Mouse (Mus musculus): ENCODE data around the gene Polh. TPM values are rescaled to one million over a fixed set of nuclear protein-coding genes. Genes with fewer than 3 reads are reported as not detected.

Gene Polh
- polyA plus RNA-seq, 1 experiment from 2014 or later: 17.1 TPM

GRCm38 (mm10) chr17:46237079-46237478 is 34.6 kb upstream of the Polh start:
- H3K4me1 ChIP-seq (replicated peaks): peaks cover 19% of the 10 kb centered on the region
- peaks cover 81% of the 10 kb centered on the region for H3K36me3 ChIP-seq (replicated peaks)
- H3K27ac ChIP-seq (replicated peaks): peak overlapping the region; percentile 64; the same call in 1 of the 2 replicates

GRCm38 (mm10) chr17:46236067-46236466 is 33.6 kb upstream of the Polh start:
- no peak overlapping the region for H3K27ac ChIP-seq (replicated peaks)
- H3K27me3 ChIP-seq: no peaks in the 10 kb centered on the region
- H3K4me1 ChIP-seq (replicated peaks): peaks cover 19% of the 10 kb centered on the region
- H3K4me3 ChIP-seq (replicated peaks): no peak overlapping the region
- peaks cover 78% of the 10 kb centered on the region for H3K36me3 ChIP-seq (replicated peaks)
- no peak overlapping the region for H3K9ac ChIP-seq
- H3K9me3 ChIP-seq (replicated peaks): no peaks in the 10 kb centered on the region
- 41% methylated on average over 1 of the region's 1 CpGs for WGBS (ENCODE audit: insufficient replicate concordance)
- ATAC-seq (ENCODE audit: insufficient read depth): no peak
- H3K4me2 ChIP-seq: no peak overlapping the region

More at GRCm38 (mm10) chr17:46237079-46237478, 34.6 kb upstream of the Polh start:
- no peak overlapping the region for H3K4me2 ChIP-seq
- H3K9me3 ChIP-seq (replicated peaks): no peaks in the 10 kb centered on the region
- no peak overlapping the region for H3K4me3 ChIP-seq (replicated peaks)
- WGBS (ENCODE audit: insufficient replicate concordance): 38% methylated on average over 6 of the region's 6 CpGs
- peak; percentile 74 for ATAC-seq (ENCODE audit: insufficient read depth)
- H3K27me3 ChIP-seq: no peaks in the 10 kb centered on the region
- no peak overlapping the region for H3K9ac ChIP-seq

- H3K9ac ChIP-seq: no peak overlapping the region
- H3K27ac ChIP-seq (replicated peaks): no peak overlapping the region
- WGBS (ENCODE audit: insufficient replicate concordance): 80% methylated on average over 7 of the region's 7 CpGs
- H3K4me1 ChIP-seq (replicated peaks): no peaks in the 10 kb centered on the region
- no peak for ATAC-seq (ENCODE audit: insufficient read depth)
- H3K36me3 ChIP-seq (replicated peaks): peaks cover 92% of the 10 kb centered on the region
- no peak overlapping the region for H3K4me2 ChIP-seq
- no peaks in the 10 kb centered on the region for H3K27me3 ChIP-seq
- no peaks in the 10 kb centered on the region for H3K9me3 ChIP-seq (replicated peaks)
- no peak overlapping the region for H3K4me3 ChIP-seq (replicated peaks)
These were observed 25.1 kb upstream of the Polh start for GRCm38 (mm10) chr17:46227576-46227975.

GRCm38 (mm10) chr17:46221601-46222000 is 19.2 kb upstream of the Polh start:
- H3K9me3 ChIP-seq (replicated peaks): no peaks in the 10 kb centered on the region
- no peak overlapping the region for H3K27ac ChIP-seq (replicated peaks)
- no peak overlapping the region for H3K9ac ChIP-seq
- H3K27me3 ChIP-seq: no peaks in the 10 kb centered on the region
- no peaks in the 10 kb centered on the region for H3K4me1 ChIP-seq (replicated peaks)
- H3K4me3 ChIP-seq (replicated peaks): no peak overlapping the region
- H3K36me3 ChIP-seq (replicated peaks): peaks cover 98% of the 10 kb centered on the region
- ATAC-seq (ENCODE audit: insufficient read depth): no peak
- no peak overlapping the region for H3K4me2 ChIP-seq
- WGBS (ENCODE audit: insufficient replicate concordance): 68% methylated on average over 3 of the region's 3 CpGs

DNA sequence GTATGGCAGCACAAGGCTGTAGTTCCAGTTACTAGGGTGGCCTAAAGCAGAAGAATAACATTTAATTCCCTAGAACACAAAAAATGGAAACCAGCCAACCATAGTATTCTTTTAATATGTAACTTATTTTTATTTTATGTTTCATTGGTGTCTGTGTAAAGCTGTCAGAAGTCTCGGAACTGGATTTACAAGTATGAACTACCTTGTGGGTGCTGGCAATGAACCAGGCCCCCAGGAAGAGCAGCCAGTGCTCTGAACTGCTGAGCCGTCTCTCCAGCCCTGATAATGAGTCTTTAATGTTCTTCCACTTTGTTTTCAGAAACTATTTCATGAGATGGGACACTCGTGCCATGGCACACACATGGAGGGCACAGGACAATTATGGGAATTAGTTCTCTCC is 8.1 kb upstream of the Polh start:
- WGBS (ENCODE audit: insufficient replicate concordance): 76% methylated on average over 3 of the region's 3 CpGs
- Histone ChIP-seq H3K27ac (replicated peaks) (no peak overlapping the region), H3K4me2 (no peak overlapping the region), H3K9me3 (replicated peaks) (no peaks in the 10 kb centered on the region), H3K36me3 (replicated peaks) (peaks cover 94% of the 10 kb centered on the region), H3K4me3 (replicated peaks) (no peak overlapping the region), H3K4me1 (replicated peaks) (no peaks in the 10 kb centered on the region), H3K9ac (no peak overlapping the region), H3K27me3 (no peaks in the 10 kb centered on the region)
- ATAC-seq (ENCODE audit: insufficient read depth): no peak

GRCm38 (mm10) chr17:46206676-46207075 is 4.2 kb upstream of the Polh start:
- Histone ChIP-seq H3K27ac (replicated peaks) (no peak overlapping the region), H3K27me3 (no peaks in the 10 kb centered on the region), H3K9me3 (replicated peaks) (no peaks in the 10 kb centered on the region), H3K36me3 (replicated peaks) (peaks cover 67% of the 10 kb centered on the region), H3K4me2 (no peak overlapping the region), H3K4me3 (replicated peaks) (no peak overlapping the region), H3K4me1 (replicated peaks) (peaks cover 22% of the 10 kb centered on the region), H3K9ac (no peak overlapping the region)
- ATAC-seq (ENCODE audit: insufficient read depth): no peak

DNA sequence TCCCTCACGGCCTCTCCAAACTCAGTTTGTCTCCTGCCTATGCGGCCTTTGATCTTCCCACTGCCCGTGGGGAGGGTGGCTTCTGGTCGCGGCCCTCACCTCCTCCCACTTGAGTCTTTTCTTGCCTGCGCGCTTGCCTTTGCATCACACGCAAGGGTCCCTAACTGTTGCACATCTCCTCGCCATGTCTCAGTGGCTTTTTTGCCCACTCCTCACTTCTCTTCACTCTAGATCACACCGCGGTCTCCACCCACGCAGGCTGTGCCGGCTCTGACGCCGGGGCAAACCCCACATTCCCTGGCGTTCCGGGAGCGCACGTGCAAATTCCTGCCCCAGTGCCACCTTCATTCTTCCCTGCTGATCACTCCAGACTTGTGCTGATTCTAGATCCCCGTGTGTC is 633 bp upstream of the Polh start:
- no peaks in the 10 kb centered on the region for H3K9me3 ChIP-seq (replicated peaks)
- H3K27ac ChIP-seq (replicated peaks): peak overlapping the region; percentile 98
- H3K9ac ChIP-seq: peak overlapping the region; percentile 86
- peak overlapping the region; percentile 88 for H3K4me3 ChIP-seq (replicated peaks)
- peaks cover 42% of the 10 kb centered on the region for H3K4me1 ChIP-seq (replicated peaks)
- no peaks in the 10 kb centered on the region for H3K27me3 ChIP-seq
- peak overlapping the region; percentile 84 for H3K4me2 ChIP-seq
- peak; percentile 4; the same call in 1 of the 2 replicates for ATAC-seq (ENCODE audit: insufficient read depth)
- WGBS (ENCODE audit: insufficient replicate concordance): under 1% methylated on average over 20 of the region's 20 CpGs
- peaks cover 59% of the 10 kb centered on the region for H3K36me3 ChIP-seq (replicated peaks)

DNA sequence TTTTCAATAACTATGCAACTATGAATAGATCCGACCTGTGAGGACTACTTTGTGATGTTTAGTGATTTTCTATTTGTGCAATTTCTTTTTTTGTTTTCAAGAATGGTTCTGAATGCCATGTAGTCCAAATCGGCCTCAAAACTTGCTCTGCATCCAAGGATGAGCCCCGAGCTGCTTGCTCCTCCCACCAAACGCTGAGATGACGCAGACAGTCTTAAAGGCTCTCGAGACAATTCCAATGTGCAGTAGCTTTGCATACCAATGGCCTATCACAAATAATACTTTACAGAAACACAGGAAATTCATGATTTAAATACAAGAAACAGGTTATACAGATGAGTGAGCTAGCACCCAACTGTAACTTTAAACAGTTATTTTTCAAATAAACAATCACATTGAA is 1.3 kb downstream of the Polh start:
- Histone ChIP-seq H3K4me3 (replicated peaks) (peak overlapping the region; percentile 88), H3K4me1 (replicated peaks) (peaks cover 42% of the 10 kb centered on the region), H3K4me2 (peak overlapping the region; percentile 84), H3K9ac (peak overlapping the region; percentile 85), H3K36me3 (replicated peaks) (peaks cover 59% of the 10 kb centered on the region), H3K27ac (replicated peaks) (peak overlapping the region; percentile 98), H3K9me3 (replicated peaks) (no peaks in the 10 kb centered on the region), H3K27me3 (no peaks in the 10 kb centered on the region)
- WGBS (ENCODE audit: insufficient replicate concordance): 32% methylated on average over 6 of the region's 6 CpGs
- ATAC-seq (ENCODE audit: insufficient read depth): no peak

- no peak for ATAC-seq (ENCODE audit: insufficient read depth)
- 87% methylated on average over 2 of the region's 2 CpGs for WGBS (ENCODE audit: insufficient replicate concordance)
- H3K4me2 ChIP-seq: no peak overlapping the region
- H3K9me3 ChIP-seq (replicated peaks): no peaks in the 10 kb centered on the region
- no peaks in the 10 kb centered on the region for H3K27me3 ChIP-seq
- no peaks in the 10 kb centered on the region for H3K4me1 ChIP-seq (replicated peaks)
- H3K36me3 ChIP-seq (replicated peaks): peaks cover 97% of the 10 kb centered on the region
- no peak overlapping the region for H3K27ac ChIP-seq (replicated peaks)
- H3K4me3 ChIP-seq (replicated peaks): no peak overlapping the region
- H3K9ac ChIP-seq: no peak overlapping the region
These were observed 13.6 kb downstream of the Polh start for GRCm38 (mm10) chr17:46188829-46189228.

DNA sequence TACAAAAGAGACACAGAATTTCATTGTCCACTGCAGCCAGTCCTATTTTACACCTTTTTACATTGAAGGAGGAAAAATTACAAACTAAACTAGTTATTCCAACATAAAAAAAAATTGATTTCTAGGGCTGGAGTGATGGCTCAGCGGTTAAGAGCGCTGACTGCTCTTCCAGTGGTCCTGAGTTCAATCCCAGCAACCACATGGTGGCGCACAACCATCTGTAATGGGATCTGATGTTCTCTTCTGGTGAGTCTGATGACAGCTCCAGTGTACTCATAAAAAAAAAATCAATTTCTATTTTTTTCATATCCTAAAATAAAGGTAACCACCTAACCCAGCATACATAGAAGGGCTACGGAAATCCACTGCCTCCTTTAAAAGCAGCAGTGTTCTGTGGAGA is 20.2 kb downstream of the Polh start:
- ATAC-seq (ENCODE audit: insufficient read depth): no peak
- Histone ChIP-seq H3K9me3 (replicated peaks) (no peaks in the 10 kb centered on the region), H3K36me3 (replicated peaks) (peaks cover 99% of the 10 kb centered on the region), H3K4me2 (no peak overlapping the region), H3K9ac (no peak overlapping the region), H3K27me3 (no peaks in the 10 kb centered on the region), H3K4me3 (replicated peaks) (no peak overlapping the region), H3K27ac (replicated peaks) (no peak overlapping the region), H3K4me1 (replicated peaks) (no peaks in the 10 kb centered on the region)
- WGBS (ENCODE audit: insufficient replicate concordance): 87% methylated on average over 4 of the region's 4 CpGs

DNA sequence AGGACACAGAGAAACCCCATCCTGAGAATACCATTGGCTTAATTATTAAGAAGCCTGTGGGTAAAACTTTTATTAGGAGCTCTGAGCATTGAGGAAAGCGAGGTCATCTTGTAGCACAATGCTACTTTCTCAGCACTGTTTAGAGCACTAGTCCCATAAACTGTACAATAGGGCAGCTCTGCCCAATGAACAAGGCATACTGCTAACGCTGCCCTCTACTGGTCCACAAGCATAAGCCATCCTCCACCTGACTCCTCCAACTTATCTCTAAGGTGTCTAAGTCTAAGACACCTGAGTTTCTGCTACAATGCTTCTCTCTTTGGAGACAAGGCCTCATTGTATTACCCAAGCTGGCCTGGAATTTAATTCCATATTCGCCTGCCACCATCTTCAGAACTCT is 31.9 kb downstream of the Polh start:
- ATAC-seq (ENCODE audit: insufficient read depth): no peak
- H3K36me3 ChIP-seq (replicated peaks): peaks cover 99% of the 10 kb centered on the region
- H3K9me3 ChIP-seq (replicated peaks): no peaks in the 10 kb centered on the region
- H3K4me1 ChIP-seq (replicated peaks): peaks cover 16% of the 10 kb centered on the region
- no peaks in the 10 kb centered on the region for H3K27me3 ChIP-seq
- H3K9ac ChIP-seq: no peak overlapping the region
- no peak overlapping the region for H3K4me2 ChIP-seq
- no peak overlapping the region for H3K4me3 ChIP-seq (replicated peaks)
- WGBS (ENCODE audit: insufficient replicate concordance): 71% methylated on average over 3 of the region's 3 CpGs
- H3K27ac ChIP-seq (replicated peaks): no peak overlapping the region

DNA sequence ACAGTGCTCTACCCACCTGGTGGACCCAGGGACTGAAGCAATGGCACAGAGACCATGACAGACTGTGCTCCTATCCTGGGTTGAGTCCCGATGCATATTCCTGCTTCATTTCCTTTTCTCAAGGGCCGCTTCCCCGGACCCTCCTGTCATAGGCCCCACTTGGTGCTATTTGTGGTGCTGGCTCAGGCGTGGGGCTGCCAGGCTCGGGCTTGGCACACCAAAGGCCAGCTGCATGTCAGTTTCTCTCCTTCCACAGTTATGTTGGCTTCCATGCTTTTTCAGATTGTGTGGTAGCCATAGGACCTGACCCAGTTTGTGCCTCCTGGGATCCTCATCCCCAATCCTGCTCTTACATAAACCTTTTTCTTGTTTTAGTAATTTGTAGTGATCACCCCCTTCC is 33.7 kb downstream of the Polh start:
- Histone ChIP-seq H3K27ac (replicated peaks) (peak overlapping the region; percentile 9; the same call in 1 of the 2 replicates), H3K4me3 (replicated peaks) (no peak overlapping the region), H3K27me3 (no peaks in the 10 kb centered on the region), H3K36me3 (replicated peaks) (peaks cover 100% of the 10 kb centered on the region), H3K9me3 (replicated peaks) (no peaks in the 10 kb centered on the region), H3K9ac (no peak overlapping the region), H3K4me2 (no peak overlapping the region), H3K4me1 (replicated peaks) (peaks cover 21% of the 10 kb centered on the region)
- ATAC-seq (ENCODE audit: insufficient read depth): no peak
- WGBS (ENCODE audit: insufficient replicate concordance): 92% methylated on average over 5 of the region's 5 CpGs

All from liver, embryonic 15.5 days (tissue).